Mouse (Mus musculus) spleen, embryonic (tissue): ENCODE results near the gene Cfd.

Experiments
- CTCF ChIA-PET: fragments of 350-600 bp; sonication (Branson Sonifier 250); formaldehyde crosslinking; loops from one replicate; lab custom pipeline; 2022; lab: Charles Lee

Gene Cfd

DNA sequence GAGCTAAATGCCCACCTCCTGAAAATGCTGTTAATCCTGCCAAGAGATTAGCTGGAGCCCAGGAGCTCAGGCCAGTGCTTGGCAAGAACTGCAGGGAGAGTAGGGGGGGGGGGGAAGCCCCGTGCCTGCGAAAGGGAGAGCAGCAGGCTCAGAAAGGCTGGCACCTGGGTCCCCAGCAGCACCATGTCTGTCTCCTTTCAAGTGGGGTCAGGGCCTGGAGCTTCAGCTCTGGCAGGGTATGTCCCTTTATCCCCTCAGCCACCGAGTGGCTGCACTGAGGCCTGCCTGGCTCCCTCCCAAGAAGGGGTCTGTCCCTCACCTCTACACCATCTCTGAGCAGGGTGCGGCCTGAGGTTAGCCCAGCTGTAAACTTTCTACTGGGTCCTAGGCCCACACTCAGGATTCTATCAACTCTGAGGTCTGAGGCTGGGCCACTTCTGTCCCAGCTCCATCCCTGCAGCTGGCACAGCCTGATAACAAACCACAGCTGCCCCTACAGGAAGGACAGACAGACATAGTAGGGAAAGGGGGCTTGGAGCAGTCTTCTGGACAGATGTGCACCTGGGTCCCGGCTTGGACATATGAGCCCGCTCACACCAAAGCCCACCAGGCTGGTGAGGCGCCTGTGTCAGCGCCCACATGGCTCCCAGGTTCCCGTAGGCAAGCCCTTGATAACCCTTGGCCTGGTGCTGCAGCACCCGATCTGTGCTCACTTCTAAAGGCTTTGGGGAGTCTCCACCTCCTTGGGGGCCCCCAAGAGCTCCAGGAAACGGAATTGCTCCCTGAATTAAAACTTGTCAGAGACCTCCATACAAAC, 23.7 kb downstream of the Cfd start:
- CTCF ChIA-PET = interaction anchor here (0.5 to 1.2 kb wide), 5 partner anchors 10 to 327 kb away, joined by 3 to 8 read pairs (median 4); no protein-coding TSS in a partner anchor

DNA sequence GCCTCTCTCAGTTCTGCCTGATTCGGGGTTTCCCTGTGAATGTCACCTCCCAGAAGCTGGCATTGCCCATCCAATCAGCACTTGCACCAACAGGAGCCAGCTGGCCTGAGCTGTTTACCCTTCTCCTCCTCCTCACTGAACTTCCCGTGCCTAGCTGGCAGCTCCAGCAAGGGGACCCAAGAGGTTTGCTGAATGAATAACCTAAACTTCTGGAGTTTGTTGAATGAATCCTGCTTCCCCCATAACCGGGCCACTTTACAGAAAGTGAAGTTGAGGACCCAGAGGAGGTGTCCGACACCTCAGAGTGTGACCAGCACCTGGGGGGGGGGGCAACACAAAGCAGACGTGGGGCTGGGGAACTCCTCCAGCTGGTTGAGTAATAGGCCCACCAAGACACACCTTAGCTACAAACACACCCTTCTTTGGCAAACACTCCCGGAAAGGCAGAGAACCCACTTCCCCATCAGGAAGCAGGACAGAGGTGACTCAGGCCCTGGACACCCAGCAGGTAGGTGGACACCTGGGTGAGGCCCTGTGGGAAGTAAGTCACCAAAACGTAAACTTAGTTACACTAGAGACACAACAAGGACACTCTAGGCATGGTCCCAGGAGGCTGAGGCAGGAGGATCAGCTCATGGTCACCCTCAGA, 24.4 kb downstream of the Cfd start:
- CTCF ChIA-PET = interaction anchor here (1.2 kb wide), 1 partner anchor 9 kb away, joined by 7 read pairs; no protein-coding TSS in a partner anchor

DNA sequence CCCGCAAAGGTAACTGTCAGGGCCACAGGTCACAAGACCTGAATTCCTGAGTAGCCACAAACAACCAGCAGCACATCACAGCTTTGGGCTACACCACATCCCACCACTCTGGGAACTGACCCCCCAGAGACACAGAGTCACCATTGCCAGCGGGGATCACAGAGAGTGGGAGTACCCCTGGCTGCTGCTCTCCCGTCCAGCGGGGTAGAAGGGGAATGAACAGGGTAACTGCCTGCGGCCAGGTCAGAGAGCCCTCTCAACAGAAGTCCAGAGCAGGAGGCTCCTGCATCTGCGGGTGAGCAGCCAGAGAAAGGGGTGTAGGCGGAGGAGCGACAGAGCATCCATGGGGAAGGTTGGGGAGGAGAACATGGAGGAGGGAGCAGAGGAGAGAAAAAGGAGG, 25.4 kb downstream of the Cfd start:
- CTCF ChIA-PET = no interaction called here

DNA sequence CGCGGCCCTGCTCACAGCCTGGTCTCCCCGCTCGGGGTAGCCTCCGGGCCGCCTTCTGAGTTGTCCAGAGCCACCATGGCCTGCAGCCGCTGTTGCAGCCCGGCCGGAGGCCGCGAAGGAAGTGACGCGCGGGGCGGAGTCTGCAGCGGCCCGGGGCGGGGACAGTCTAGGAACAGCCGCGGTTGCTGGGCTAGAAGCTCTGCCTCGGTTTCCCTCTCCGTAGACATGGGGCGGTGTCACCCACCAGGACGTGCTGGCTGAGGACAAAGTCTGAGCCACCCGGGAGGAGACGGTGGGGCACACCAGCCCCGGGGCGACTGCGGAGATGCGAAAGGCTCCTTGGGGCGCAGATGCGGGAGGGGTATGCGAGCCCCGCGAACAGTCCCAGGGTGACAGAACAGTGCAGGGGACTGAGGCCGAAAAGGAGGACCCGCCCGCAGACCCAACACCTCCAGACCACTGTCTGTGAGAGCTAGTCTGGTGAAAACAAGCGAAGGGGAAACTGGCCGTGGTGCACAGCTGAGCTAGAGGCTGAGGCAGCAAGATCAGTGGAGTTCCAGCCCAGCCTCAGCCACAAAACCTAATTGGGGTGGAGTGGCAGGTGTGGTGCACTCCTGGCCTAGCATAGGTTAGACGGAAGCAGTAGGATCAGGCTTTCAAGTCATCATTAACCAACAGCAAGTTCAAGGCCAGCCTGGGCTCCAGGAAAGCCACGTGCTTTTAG, 26.3 kb downstream of the Cfd start, which contains the start of gene Kiss1r:
TSS of gene Kiss1r (plus strand) at position 164 of the 724 bp plus-strand sequence.
- CTCF ChIA-PET = no interaction called here

DNA sequence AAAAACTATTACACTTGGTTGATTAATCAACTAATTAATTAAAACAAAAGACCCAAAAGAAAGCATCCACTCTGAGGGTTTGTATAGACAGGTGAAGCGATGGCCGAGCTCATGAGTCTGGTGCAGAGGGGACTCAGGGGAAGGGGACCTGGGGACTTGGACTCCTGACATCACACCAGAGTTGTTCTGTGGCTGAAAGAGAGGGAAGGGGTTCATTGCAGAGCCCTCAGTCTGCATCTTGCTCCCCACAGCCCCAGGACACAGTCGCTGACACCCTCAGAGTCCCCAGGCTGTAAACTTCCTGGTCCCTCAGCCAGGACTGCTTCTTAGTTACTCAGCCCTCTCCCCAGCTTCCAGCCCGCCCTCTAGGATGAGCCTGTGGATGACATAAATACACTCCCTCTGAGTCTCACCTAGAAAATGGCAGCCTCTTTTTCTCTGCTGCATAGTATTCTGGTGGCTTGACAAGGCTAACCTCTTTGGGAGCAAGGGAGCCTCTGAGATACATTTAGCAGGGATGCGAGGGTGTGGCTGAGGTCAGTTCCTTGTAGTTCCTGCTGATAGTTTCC, 27.0 kb downstream of the Cfd start:
- CTCF ChIA-PET = no interaction called here

DNA sequence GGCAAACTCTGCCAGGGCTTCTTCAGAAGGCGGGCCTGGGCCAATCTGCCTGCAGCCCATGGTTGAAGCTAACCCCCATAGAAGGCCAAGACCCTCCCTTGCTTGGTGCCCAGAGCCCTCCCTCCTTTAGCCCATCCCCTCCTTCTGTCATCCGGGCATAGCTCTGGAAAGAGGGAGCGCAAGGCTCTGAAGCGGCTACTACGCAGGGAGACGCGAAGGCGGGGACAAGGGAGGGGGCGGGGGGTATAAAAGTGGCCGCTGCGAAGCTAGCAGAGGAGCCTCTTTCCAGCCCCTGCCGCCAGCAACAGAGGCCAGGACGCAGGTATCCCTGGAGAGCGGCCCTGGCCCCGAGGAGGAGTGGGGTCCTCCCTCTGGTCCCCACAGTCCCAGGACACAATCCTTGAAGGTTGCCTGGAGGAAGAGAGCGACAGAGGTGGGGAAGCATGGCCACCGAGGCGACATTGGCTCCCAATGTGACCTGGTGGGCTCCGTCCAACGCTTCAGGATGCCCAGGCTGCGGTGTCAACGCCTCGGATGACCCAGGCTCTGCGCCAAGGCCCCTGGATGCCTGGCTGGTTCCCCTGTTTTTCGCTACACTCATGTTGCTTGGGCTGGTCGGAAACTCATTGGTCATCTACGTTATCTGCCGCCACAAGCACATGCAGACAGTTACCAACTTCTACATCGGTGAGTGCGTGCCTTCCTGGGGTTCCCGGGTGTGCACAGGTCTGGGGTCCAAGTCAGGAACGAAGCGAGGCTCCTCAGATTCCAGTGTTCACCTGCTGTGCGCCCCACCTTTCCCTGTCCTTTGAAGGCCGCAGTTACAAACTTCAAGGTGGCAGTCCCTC, 27.8 kb downstream of the Cfd start:
- CTCF ChIA-PET = no interaction called here

DNA sequence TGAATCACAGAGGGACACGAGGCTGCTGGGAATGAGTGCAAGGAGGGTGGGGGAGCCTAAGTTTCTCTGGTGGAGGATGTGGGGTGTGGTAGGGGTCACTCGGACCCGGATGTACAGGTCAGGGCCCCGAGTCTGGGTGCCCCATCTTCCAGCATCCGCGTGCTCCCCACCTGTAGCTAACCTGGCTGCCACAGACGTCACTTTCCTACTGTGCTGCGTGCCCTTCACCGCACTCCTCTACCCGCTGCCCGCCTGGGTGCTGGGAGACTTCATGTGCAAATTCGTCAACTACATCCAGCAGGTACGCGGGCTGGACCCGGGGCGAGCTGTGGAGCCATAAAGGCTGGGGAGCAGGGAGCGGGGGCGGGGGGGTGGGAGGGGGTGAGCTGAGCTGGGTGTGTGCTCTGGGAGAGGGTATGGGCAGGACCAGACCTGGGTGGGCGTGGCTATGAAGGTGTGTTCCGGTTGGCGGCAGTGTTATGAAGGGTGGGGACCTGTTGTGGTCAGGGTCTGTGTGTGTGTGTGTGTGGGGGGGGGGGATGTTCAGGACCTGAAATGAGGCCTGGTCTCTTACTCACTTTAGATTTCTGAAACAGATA, 28.7 kb downstream of the Cfd start:
- CTCF ChIA-PET = no interaction called here

DNA sequence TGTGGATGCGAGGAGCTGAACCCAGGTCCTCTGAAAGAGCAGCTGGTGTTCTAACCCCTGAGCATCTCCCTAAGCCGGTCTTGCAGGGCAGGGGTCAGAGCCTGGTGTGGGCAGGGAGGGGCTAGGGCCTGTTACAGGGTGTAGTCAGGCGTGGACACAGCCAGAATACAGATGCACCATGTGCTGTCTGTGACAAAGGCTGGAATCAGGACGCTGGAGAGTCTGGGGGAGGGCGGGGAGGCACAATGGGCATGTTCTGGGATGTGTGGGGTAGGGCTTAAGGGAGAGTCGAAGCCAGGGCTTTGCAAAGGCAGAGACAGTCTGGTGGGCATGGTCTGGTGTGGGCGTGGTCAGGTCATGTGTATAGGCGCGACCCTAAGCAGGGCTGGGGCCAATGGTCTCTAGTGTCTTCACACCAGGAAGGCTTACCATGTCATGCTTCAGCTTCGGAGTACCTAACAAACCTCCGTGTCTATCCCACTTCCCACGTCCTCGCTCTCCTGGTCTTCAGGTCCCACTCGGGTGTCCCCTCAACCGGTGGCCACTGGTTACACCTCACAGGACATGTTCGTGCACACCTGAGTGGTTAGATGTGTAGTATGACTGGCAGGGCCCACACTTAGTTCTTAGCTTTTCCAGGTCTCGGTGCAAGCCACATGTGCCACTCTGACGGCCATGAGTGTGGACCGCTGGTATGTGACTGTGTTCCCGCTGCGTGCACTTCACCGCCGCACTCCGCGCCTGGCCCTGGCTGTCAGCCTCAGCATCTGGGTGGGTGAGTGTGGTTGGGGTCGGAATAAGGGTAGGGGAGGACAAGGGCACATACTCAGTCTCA, 29.6 kb downstream of the Cfd start:
- CTCF ChIA-PET = interaction anchor here (0.5 to 1.0 kb wide), 4 partner anchors 30 to 987 kb away, joined by 3 to 4 read pairs (median 3); partner anchors contain the start of gene Cfd

DNA sequence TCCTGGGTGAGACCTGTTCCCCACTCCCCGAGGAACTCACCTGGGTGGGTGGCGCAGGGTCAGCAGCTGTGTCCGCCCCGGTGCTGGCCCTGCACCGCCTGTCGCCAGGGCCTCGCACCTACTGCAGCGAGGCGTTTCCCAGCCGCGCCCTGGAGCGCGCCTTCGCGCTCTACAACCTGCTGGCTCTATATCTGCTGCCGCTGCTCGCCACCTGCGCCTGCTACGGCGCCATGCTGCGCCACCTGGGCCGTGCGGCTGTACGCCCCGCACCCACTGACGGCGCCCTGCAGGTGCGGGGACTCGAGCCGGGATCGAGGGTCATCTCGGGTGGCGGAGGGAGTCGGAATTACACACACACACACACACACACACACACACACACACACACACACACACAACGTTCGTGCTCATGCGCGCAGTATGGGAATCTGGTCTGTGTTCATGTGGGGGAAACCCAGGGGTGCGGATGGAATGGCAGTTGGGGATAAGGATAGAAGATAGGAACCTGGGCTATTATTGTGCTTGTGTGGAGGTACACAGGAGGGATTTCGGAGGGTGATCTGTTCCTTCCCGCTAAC, 30.4 kb downstream of the Cfd start, which contains the start of gene R3hdm4:
TSS of gene R3hdm4 (minus strand) at position 251 of the 578 bp plus-strand sequence.
- CTCF ChIA-PET = interaction anchor here (1.0 kb wide), 1 partner anchor 30 kb away, joined by 3 read pairs; the partner anchor contains the start of gene Cfd

DNA sequence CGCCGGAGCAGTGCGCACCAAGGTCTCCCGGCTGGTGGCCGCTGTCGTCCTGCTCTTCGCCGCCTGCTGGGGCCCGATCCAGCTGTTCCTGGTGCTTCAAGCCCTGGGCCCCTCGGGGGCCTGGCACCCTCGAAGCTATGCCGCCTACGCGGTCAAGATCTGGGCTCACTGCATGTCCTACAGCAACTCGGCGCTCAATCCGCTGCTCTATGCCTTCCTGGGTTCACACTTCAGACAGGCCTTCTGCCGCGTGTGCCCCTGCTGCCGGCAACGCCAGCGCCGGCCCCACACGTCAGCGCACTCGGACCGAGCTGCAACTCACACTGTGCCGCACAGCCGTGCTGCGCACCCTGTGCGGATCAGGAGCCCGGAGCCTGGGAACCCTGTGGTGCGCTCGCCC, 30.9 kb downstream of the Cfd start:
- CTCF ChIA-PET = interaction anchor here (0.6 kb wide), 1 partner anchor 13 kb away, joined by 3 read pairs; no protein-coding TSS in a partner anchor

DNA sequence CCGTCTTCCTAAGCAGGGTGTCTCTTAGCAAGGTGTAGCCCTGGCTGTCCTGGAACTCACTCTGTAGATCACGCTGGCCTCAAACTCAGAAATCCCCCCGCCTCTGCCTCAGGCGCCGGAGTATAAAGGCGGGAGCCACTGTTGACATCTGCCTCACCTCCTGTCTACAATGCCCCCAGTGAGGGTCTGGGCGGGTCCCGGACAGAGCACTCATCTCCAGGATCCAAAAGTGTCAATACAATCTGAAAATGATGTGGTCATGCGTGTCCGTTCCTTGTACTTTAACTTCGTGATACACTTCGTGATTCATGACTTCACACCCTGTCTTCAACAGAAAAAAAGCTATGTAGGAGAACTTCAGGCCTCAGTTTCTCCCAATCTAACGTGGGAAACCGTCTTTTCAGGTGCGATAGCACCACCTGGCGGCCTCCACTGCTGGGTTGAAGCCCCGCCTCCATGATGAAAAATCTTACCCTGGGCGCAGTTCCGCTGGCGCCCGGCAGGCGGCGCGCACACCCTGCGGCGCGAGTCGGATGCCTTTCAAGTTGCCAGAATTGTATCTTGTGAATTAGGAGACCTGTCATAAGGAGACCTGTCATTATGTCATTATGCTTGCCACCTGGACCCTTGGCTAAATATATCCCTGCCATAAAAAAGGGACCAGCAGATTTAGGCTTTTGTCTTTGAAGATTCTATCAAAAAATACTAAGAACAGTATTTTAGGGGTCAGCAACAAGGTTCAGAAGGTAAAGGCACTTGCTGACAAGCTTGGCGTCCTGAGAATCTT, 34.5 kb downstream of the Cfd start:
- CTCF ChIA-PET = interaction anchor here (0.7 to 3.2 kb wide), 7 partner anchors 14 to 90 kb away, joined by 3 to 14 read pairs (median 9); partner anchors contain the start of gene Gm26602

DNA sequence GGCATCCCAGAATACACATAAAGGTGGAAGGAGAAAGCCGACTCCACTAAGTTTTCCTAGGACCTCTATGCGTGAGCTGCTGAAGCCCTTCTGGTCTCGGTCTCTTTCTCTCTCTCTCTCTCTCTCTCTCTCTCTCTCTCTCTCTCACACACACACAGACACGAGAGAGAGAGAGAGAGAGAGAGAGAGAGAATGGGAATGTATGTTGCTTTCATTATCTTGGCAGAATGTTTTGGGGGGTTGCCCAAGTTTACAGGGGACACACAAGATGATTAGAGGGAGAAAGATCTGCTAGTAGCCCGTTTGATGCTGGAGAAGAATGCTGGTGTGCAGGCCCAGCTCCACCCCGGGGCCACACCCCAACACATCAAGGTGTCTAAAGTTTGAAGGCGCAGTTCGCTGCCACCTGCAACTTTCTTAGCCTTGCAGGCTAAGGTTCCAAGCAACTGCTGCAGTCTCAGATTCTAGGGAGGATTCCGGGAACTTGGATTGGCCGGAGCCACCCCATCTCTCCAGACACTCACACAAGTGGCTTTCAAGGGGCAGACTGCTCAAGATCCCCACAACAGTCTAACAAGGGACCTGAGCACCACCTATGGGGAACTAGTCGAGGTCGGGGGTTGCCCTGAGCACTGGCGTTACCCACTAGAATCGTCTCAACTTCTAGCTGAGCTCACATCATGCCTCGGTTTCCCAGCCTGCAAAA, 35.3 kb downstream of the Cfd start:
- CTCF ChIA-PET = interaction anchor here (0.7 to 3.2 kb wide), 7 partner anchors 15 to 91 kb away, joined by 3 to 14 read pairs (median 9); partner anchors contain the start of gene Gm26602

DNA sequence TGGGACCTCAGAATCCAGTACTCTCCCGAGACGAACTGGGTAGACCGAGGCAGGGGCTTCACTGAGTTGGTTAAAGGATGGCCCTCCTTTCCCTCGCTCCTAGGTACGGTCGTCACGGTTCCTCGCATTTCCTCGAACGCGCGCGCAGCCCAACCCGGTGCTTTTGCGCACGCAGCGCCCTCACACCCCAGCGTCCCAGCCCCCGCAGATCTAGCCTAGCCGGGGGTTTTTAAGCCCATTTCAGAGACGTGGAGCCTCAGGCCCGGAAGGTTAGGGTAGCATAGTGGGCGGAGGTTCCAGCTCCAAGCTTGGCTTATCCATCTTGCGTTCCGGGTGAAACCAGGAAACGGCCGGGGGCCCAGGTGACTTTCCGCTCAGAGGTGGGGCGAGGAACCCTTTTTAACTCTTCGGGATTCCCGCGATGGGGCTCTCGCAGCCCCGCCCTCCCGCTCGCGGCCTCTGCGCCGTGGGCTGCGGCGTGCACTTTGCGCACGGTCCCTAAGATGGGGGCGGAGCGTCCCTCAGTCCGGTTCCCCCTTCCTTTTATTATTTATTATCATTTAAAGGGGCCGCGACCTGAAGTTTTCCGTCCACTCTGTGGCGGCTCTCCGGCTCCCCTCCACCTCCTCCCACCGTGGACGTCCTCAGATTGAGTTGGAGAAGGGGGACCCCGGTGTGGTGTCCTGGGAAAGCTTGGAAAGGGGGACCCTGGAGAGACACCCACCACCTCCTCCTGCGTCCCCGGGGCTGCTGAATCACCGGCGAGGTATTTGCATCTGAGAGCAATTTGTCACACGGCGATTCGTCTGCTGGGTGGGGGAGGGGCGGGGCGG, 36.1 kb downstream of the Cfd start, which contains the start of gene Arid3a:
TSS of gene Arid3a (plus strand) at position 553 of the 833 bp plus-strand sequence.
- CTCF ChIA-PET = interaction anchor here (0.7 to 3.2 kb wide), 4 partner anchors 27 to 92 kb away, joined by 3 to 14 read pairs (median 10); no protein-coding TSS in a partner anchor

DNA sequence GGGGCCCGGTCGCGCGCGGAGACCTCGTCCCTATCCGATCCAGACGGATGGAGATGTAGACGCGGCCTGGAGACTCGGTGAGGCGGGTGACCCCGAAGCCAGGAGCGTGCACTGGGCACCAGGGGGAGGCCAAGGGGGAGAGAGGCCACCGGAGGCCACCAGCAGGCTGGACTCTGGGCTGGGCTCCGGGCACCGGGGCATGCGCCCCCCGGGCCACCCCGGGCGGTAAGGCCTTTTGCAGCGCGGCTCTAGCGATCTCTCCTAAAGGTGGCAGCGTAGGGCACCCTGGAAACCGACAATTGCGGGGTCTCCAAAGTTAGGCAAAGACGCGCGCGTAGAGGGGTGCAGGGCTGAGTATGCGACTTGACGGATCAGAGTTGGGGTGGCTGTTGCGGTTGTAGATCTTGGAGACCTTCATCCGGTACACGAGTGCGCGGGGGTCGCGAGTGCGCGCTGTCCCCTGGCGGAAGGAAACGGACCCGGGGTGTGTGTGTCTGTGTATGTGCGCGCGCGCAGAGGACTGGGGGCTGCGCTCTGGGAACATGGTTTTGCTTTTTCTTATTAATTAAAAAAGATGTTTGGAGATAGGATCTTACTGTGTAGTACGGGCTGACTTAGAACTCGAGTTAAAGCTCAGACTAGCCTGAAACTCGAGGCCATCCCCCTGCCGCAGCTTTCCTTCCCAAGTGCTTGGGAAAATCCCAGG, 36.8 kb downstream of the Cfd start:
- CTCF ChIA-PET = interaction anchor here (0.5 to 3.2 kb wide), 6 partner anchors 23 to 214 kb away, joined by 3 to 14 read pairs (median 6); no protein-coding TSS in a partner anchor
